1 mouse cellular context compared by ENCODE assay signal in the genomic region with DNA sequence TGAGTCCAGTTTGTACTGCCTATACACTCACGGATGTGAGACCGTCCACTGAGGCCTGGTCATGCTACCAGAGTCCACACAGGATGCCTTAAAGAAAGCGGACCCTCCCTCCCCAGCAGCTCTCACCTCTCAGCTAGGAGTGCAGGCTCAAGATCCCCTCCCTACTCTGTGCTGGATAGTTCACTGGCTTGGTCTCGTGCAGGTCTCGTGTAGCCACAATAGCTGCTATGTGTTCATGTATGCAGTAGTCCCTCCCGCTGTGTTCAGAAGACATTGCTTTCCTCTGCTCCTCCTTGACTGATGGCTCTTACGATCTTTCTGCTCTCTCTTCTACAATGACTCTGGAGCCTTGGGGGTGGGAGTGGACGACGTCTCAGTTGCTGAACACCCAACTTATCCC.
TF ChIP-seq lines count a peak whose summit lies in the region.

No protein-coding gene starts in this region.

TF ChIP-seq in ES-E14, 5 proteins besides CTCF, POLR2A, EP300 and RAD21 (continued from another document):
- TF ChIP-seq ZC3H11A (IDR thresholded peaks at IDR 0.05; ENCODE audit: borderline replicate concordance, low read depth, low read length): no peak
- TF ChIP-seq HCFC1 (IDR thresholded peaks at IDR 0.05; ENCODE audit: borderline replicate concordance, insufficient read depth, low read length): no peak
- no peak for TF ChIP-seq MAFK (IDR thresholded peaks at IDR 0.05; ENCODE audit: insufficient read depth, low read depth, low read length)
